Mouse (Mus musculus) C2C12 (cell line): ENCODE measurements around the gene Aqp3.

Experiments
- CEBPB ChIP-seq: IDR thresholded peaks from one replicate; pipeline ENCODE4 v1.6.1; 2011; ENCODE audit warnings: low read depth, mild to moderate bottlenecking, control low read depth, moderate library complexity
- CTCF ChIP-seq: IDR thresholded peaks from one replicate; pipeline ENCODE4 v1.5.1; 2011; ENCODE audit not compliant: control insufficient read depth, insufficient read depth, insufficient read length
- MAX ChIP-seq: IDR thresholded peaks from one replicate; pipeline ENCODE4 v1.6.1; 2011; ENCODE audit warnings: mild to moderate bottlenecking, control low read depth

DNA sequence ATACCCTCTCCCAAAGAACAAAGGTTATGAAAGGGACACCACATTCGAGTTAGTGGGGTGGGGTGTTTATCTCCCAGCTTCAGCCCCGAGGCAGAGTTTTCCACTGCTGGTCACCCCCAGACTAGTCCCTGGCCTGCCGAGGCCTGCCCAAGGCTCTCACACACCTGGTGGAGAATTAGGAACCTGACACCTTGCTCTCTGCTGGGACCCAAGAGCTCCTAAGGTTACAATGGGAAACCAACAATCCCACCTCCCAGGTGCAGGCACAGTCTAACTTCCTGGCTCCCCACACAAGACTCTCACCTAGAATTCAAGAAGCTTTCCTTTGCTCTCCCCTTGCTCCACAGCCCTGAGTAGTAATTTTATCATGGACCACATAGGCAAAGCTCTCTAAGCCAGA lies 18.8 kb upstream of the Aqp3 start:
- TF ChIP-seq CEBPB (no peak), CTCF (no peak), MAX (no peak)
